Mouse (Mus musculus) liver, embryonic 11.5 days (tissue): ENCODE results near the gene D5Ertd579e. TPM values are rescaled to one million over a fixed set of nuclear protein-coding genes. Genes with fewer than 3 reads are reported as not detected.

Experiments
- ATAC-seq: fragments of 200-750 bp; cut with Nextera tagmentation; replicated peaks from 2 replicates; pipeline ENCODE4 v1.8.0; 2017; ENCODE audit warnings: moderate number of reproducible peaks, mild to moderate bottlenecking, moderate TSS enrichment, moderate library complexity; ENCODE audit not compliant: low FRiP score
- DNase-seq: peaks from one replicate; pipeline ENCODE4 v3.0.0-alpha.2; 2017; ENCODE audit warnings: low spot score
- H3K27ac ChIP-seq: fragments of 300-500 bp; sonication (generic); 2 replicates; pipeline ENCODE4 v1.5.1; 2014; ENCODE audit warnings: mild to moderate bottlenecking, low read depth, low read length, control low read depth
- H3K27me3 ChIP-seq: fragments of 300-500 bp; sonication (generic); replicated peaks from 2 replicates; pipeline ENCODE4 v1.6.1; 2014; ENCODE audit warnings: low read length, mixed read lengths; ENCODE audit not compliant: control insufficient read depth, insufficient read depth
- H3K36me3 ChIP-seq: fragments of 300-500 bp; sonication (generic); 2 replicates; pipeline ENCODE4 v1.6.1; 2014; ENCODE audit warnings: mild to moderate bottlenecking, low read length, moderate library complexity, mixed read lengths; ENCODE audit not compliant: control insufficient read depth, insufficient read depth
- H3K4me1 ChIP-seq: fragments of 300-500 bp; sonication (generic); replicated peaks from 2 replicates; pipeline ENCODE4 v1.6.1; 2014; ENCODE audit warnings: low read length, mixed read lengths; ENCODE audit not compliant: control insufficient read depth, insufficient read depth
- H3K4me2 ChIP-seq: fragments of 300-500 bp; sonication (generic); 2 replicates; pipeline ENCODE4 v1.6.1; 2014; ENCODE audit warnings: mild to moderate bottlenecking, control low read depth, moderate library complexity
- H3K4me3 ChIP-seq: fragments of 300-500 bp; sonication (generic); 2 replicates; pipeline ENCODE4 v1.5.1; 2014; ENCODE audit warnings: low read depth, low read length, control low read depth
- H3K9ac ChIP-seq: fragments of 300-500 bp; sonication (generic); 2 replicates; pipeline ENCODE4 v1.6.1; 2014; ENCODE audit warnings: low read depth, low read length, control low read depth
- H3K9me3 ChIP-seq: fragments of 300-500 bp; sonication (generic); 2 replicates; pipeline ENCODE4 v1.6.1; 2016; ENCODE audit warnings: low read length, inconsistent platforms, mixed read lengths; ENCODE audit not compliant: control insufficient read depth
- WGBS: fragments of 180-500 bp; shearing (Covaris S2); extraction: QIAGEN DNeasy Blood & Tissue Kit; methylation state at CpG from one replicate; pipeline ENCODE4 v1.1.7; 2014; 5-methylcytosine and 5-hydroxymethylcytosine counted together
- polyA plus RNA-seq: library from polyadenylated mRNA; unstranded; fragments of >200 nt; fragmentation: Nextera tagmentation; extraction: Ambion mirVana; gene quantifications from 2 replicates; pipeline ENCODE4 v1.2.1, GENCODE M21; 2014

Gene D5Ertd579e
- polyA plus RNA-seq, 1 experiment from 2014 or later: 19.3 TPM

- Histone ChIP-seq H3K9me3 (no peaks in the 10 kb centered on the region), H3K4me3 (no peak overlapping the region), H3K27me3 (peaks cover 4% of the 10 kb centered on the region), H3K36me3 (no peaks in the 10 kb centered on the region), H3K4me2 (no peak overlapping the region), H3K9ac (no peak overlapping the region), H3K4me1 (peaks cover 49% of the 10 kb centered on the region), H3K27ac (no peak overlapping the region)
- no peak for ATAC-seq
- DNase-seq: no peak
- WGBS: 65% methylated on average over 2 of the region's 2 CpGs
Measured at GRCm38 (mm10) chr5:36716816-36717215, 21.0 kb upstream of the D5Ertd579e start.

GRCm38 (mm10) chr5:36714832-36715231 is 19.0 kb upstream of the D5Ertd579e start:
- Histone ChIP-seq H3K27ac (no peak overlapping the region), H3K9me3 (no peaks in the 10 kb centered on the region), H3K4me2 (no peak overlapping the region), H3K36me3 (no peaks in the 10 kb centered on the region), H3K9ac (no peak overlapping the region), H3K4me3 (no peak overlapping the region), H3K4me1 (peaks cover 30% of the 10 kb centered on the region), H3K27me3 (peaks cover 4% of the 10 kb centered on the region)
- no peak for ATAC-seq
- no peak for DNase-seq
- 68% methylated on average over 3 of the region's 3 CpGs for WGBS

GRCm38 (mm10) chr5:36713693-36714092 is 17.9 kb upstream of the D5Ertd579e start:
- H3K4me3 ChIP-seq: no peak overlapping the region
- no peaks in the 10 kb centered on the region for H3K36me3 ChIP-seq
- H3K9ac ChIP-seq: peak overlapping the region; percentile 48; the same call in 1 of the 2 replicates
- ATAC-seq: peak; percentile 34; the same call in 1 of the 2 replicates
- H3K9me3 ChIP-seq: no peaks in the 10 kb centered on the region
- 67% methylated on average over 6 of the region's 6 CpGs for WGBS
- H3K4me1 ChIP-seq: peaks cover 23% of the 10 kb centered on the region
- no peak for DNase-seq
- no peaks in the 10 kb centered on the region; the same call in 1 of the 2 replicates for H3K27me3 ChIP-seq
- peak overlapping the region; percentile 69 for H3K4me2 ChIP-seq
- 0 out of 2 replicates have a peak overlapping the region, but pooled peaks have one; percentile 4 for H3K27ac ChIP-seq

- H3K9me3 ChIP-seq: no peaks in the 10 kb centered on the region
- no peaks in the 10 kb centered on the region for H3K36me3 ChIP-seq
- H3K4me2 ChIP-seq: peak overlapping the region; percentile 69
- WGBS: 9% methylated on average over 31 of the region's 31 CpGs
- ATAC-seq: peak; percentile 95
- peak overlapping the region; percentile 39 for H3K4me3 ChIP-seq
- no peaks in the 10 kb centered on the region; the same call in 1 of the 2 replicates for H3K27me3 ChIP-seq
- peak overlapping the region; percentile 48 for H3K9ac ChIP-seq
- peak overlapping the region; percentile 46; the same call in 1 of the 2 replicates for H3K27ac ChIP-seq
- peak; percentile 86 for DNase-seq
- H3K4me1 ChIP-seq: peaks cover 23% of the 10 kb centered on the region
Measured at GRCm38 (mm10) chr5:36712553-36713534, 17.0 kb upstream of the D5Ertd579e start.

GRCm38 (mm10) chr5:36711863-36712262 is 16.0 kb upstream of the D5Ertd579e start:
- WGBS: 41% methylated on average over 5 of the region's 5 CpGs
- Histone ChIP-seq H3K4me1 (peaks cover 23% of the 10 kb centered on the region), H3K4me3 (no peak overlapping the region), H3K36me3 (no peaks in the 10 kb centered on the region), H3K4me2 (no peak overlapping the region), H3K9ac (no peak overlapping the region), H3K9me3 (no peaks in the 10 kb centered on the region), H3K27ac (no peak overlapping the region), H3K27me3 (peaks cover 2% of the 10 kb centered on the region; the same call in 1 of the 2 replicates)
- DNase-seq: no peak
- no peak for ATAC-seq

- no peak overlapping the region for H3K27ac ChIP-seq
- WGBS: 73% methylated on average over 5 of the region's 5 CpGs
- ATAC-seq: no peak
Measured at GRCm38 (mm10) chr5:36705792-36706191, 10.0 kb upstream of the D5Ertd579e start.

GRCm38 (mm10) chr5:36705390-36705789 is 9.6 kb upstream of the D5Ertd579e start:
- Histone ChIP-seq H3K27me3 (0 out of 2 replicates have a peak, but pooled peaks cover 2% of the 10 kb centered on the region), H3K9ac (no peak overlapping the region), H3K4me2 (no peak overlapping the region), H3K4me1 (peaks cover 7% of the 10 kb centered on the region), H3K9me3 (no peaks in the 10 kb centered on the region), H3K36me3 (no peaks in the 10 kb centered on the region; the same call in 1 of the 2 replicates), H3K4me3 (no peak overlapping the region), H3K27ac (no peak overlapping the region)
- WGBS: 84% methylated on average over 5 of the region's 5 CpGs
- DNase-seq (no peak), ATAC-seq (no peak)

More at GRCm38 (mm10) chr5:36705792-36706191, 10.0 kb upstream of the D5Ertd579e start:
- Histone ChIP-seq H3K4me2 (no peak overlapping the region), H3K9ac (no peak overlapping the region), H3K36me3 (no peaks in the 10 kb centered on the region; the same call in 1 of the 2 replicates), H3K4me1 (peaks cover 6% of the 10 kb centered on the region), H3K9me3 (no peaks in the 10 kb centered on the region), H3K4me3 (no peak overlapping the region), H3K27me3 (0 out of 2 replicates have a peak, but pooled peaks cover 2% of the 10 kb centered on the region)
- no peak for DNase-seq

GRCm38 (mm10) chr5:36704684-36705083 is 8.9 kb upstream of the D5Ertd579e start:
- H3K36me3 ChIP-seq: no peaks in the 10 kb centered on the region; the same call in 1 of the 2 replicates
- no peak overlapping the region for H3K9ac ChIP-seq
- H3K27ac ChIP-seq: no peak overlapping the region
- 0 out of 2 replicates have a peak, but pooled peaks cover 2% of the 10 kb centered on the region for H3K27me3 ChIP-seq
- ATAC-seq: no peak
- no peaks in the 10 kb centered on the region for H3K9me3 ChIP-seq
- no peak overlapping the region for H3K4me2 ChIP-seq
- 81% methylated on average over 6 of the region's 6 CpGs for WGBS
- H3K4me1 ChIP-seq: peaks cover 7% of the 10 kb centered on the region
- H3K4me3 ChIP-seq: no peak overlapping the region
- no peak for DNase-seq
